Mouse (Mus musculus) T-helper 1 cell (primary cell): ENCODE measurements around the gene Pde11a.

Source experiments
- in situ Hi-C: fragments of 300-600 bp; cut with MboI, MseI; formaldehyde crosslinking; loops from one replicate; pipeline ENCODE4 v1.15.1; 2025; ENCODE audit warnings: high pct_unique_total_duplicates

The Pde11a gene

DNA sequence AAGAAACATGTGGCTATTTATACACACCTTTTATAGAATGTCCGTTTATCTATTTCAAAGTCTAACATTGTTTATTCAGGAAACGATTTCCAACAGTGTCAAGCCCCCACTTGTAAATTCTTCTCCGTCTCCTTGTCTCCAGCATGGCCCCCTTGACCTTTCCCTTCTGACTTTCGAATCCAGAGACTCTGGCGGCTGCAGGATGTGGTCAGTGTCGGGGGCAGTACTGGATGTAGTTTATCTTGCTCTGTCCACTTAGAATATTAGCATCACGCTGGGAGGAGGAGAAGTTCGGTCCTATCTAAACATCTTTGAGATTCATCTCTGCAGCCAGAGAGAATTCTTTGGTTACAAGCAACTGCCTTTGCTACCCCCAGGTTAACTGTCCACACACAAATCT, 240.2 kb downstream of the Pde11a start:
- in situ Hi-C loops, result loop anchor here (25.0 kb wide), 1 partner anchor 1061 kb away; no protein-coding TSS in a partner anchor

DNA sequence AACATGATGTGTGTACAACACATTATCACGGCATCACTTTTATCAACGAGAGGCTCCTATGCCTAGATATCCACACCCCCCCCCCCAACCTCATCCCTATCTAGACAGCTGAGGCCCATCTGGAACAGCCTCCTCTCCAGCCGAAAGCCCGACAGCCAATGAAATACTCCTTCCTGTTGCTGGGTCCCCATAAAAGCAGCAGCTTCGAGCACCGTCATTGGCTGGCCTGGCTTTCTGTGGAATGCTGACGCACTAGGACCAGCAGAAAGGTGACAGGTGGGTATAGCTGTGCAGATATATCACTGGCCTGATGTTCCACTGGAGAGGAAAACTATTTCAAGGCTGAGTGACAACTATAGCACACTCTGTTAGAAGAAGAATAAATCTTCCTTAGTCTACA, 240.7 kb downstream of the Pde11a start:
- in situ Hi-C loops, result loop anchor here (25.0 kb wide), 1 partner anchor 1061 kb away; no protein-coding TSS in a partner anchor

DNA sequence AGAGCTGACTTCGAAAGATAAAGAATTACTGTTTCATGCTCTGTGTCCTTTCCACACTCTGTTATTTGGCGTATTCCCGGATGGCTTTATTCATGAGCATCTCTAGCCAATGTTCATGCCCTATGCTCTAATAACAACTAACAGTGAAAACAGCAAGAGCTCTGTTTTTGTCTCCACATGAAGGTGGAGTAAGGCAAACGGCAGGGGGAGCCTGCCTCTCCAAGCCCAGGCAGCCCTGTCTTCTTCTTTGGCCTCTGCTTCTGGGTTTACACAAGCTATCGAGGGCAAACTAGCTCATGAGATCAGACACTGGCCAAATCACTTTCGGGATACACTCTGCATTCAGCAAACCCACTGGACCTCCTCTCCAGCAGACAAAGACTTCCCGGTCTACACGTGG, 241.3 kb downstream of the Pde11a start:
- in situ Hi-C loops, result loop anchor here (25.0 kb wide), 1 partner anchor 1060 kb away; no protein-coding TSS in a partner anchor

DNA sequence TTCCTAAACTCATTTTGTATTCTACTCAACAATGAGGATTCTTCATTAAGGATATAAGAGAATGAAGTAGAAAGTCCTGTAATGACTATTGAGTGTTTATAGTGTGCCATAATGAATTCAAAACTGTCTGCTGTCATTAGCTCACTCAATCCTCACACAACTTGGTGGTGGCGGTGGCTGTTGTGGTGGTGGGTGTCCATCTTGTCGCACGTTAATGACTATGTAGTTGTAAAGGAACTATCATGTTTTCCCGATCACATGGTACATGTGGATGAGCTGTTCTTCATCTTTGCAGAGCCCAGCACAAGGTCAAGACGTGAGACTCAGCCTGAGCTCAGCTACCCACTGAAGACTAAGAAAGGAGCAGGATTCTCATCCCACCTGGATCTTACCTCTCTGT, 242.7 kb downstream of the Pde11a start:
- in situ Hi-C loops, result loop anchor here (25.0 kb wide), 1 partner anchor 1059 kb away; no protein-coding TSS in a partner anchor

DNA sequence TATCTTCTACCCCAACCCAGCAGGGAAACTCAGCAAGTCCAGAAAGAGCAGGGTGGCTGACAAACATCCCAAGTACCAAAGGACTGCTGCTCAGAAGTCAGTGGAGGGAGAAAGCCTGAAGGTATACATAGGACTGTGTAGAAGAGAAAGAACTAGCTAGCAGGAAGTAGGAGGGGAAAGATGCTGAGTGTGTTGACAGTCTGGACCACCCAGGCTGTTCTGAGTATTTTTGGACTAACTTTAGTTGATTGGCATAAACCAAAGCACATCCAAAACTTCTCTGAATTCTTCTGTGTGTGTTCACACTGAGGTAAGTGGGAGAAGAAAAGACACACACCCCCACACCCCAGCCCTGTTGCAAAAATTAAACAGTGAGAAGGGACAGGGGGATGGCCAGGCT, 248.1 kb downstream of the Pde11a start:
- in situ Hi-C loops, result loop anchor here (5.0 to 25.0 kb wide), 2 partner anchors 62 to 1053 kb away; no protein-coding TSS in a partner anchor

DNA sequence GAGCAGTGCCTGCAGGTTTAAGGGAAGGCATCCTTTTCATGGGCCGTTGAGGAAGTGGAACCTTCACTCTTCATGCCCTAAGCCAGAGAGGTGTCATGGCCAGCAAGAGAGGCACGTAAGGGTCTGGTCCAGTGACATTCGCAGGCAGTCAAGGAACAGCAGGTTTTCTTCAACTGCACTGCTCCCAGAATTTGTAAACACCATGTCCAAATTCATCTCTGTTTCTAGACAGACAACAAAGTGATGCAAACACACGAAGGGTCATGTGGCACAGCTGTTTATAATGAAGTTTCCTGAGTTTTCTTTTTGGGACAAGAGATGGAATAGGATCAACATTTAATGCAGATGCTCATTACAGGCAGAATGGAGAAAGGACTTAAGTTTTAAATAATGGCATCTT, 249.7 kb downstream of the Pde11a start:
- in situ Hi-C loops, result loop anchor here (25.0 kb wide), 1 partner anchor 1052 kb away; no protein-coding TSS in a partner anchor

DNA sequence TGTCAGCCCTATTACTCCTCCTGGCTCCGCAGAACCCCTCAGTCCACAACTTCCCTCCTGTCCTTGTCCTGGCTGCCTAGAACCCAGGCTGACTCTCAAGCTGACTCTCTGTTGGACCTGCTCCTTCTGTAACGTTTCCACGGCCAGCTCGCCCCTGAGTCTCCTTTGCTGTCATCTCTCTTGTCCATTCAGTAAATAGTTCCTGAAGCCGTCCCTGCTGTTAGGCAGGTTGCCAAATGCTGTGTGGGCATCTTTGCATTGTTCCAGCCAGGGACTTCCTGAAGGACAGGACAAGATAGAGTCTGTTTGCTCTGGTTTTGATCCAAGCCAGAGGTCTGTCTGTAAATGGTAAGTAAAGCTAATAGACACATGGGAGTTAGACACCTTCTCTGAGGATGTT, 250.2 kb downstream of the Pde11a start:
- in situ Hi-C loops, result loop anchor here (25.0 kb wide), 1 partner anchor 1051 kb away; no protein-coding TSS in a partner anchor

DNA sequence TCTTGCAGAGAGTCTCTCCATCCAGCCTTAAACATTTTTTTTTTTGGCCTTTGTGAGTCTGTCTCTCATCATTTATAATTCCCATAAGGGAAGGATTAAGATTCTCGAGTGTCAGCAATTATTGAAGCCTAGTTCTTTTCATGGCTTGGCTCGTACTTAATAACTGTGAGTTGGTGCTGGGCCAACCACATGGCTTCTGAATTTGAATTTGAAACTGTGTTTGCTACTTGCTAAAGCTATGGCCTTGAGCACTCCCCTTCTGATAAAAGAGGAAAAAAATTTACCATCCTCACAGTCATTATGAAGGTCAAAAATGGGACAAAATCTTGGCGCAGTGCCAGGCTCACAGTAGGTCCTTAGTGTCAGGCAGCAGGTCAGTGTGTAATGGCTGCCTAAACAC, 251.4 kb downstream of the Pde11a start:
- in situ Hi-C loops, result loop anchor here (25.0 kb wide), 1 partner anchor 1050 kb away; no protein-coding TSS in a partner anchor

DNA sequence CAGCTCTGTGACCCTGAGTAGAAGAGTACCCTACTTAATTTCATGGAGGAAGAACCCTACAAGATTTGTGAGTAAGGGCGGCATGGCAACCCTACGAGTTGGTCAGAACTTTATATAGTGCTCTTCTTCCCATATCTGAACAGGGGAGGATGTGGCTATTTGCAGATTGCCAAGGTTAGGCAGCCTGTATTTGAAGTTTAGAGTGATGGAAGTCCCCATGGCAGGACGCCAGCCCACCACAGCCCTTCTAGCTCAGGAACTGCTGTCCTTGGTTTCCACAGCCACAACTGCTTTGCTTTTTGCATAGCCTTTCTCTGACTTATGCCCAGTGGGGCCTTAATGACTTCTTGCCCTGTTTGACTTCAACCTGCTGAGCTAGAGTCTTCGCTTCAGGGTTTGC, 253.6 kb downstream of the Pde11a start:
- in situ Hi-C loops, result loop anchor here (25.0 kb wide), 1 partner anchor 1048 kb away; no protein-coding TSS in a partner anchor

DNA sequence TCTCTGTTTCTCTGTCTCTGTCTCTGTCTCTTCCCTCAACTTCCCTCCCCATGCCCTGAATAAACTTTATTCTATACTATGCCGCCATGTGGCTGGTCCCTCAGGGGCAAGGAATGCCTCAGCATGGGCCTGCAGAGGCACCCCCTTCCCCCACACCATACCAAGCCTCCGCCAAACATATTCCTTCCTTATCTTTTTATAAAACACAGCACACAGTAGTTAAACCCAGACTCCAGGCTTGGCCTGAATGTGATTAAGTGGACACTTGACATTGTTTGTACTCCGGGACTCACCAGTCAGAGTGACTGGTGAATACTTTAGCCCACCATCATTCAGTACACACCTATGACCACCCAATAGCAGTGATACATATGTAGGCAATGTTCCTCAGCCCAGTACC, 254.7 kb downstream of the Pde11a start:
- in situ Hi-C loops, result loop anchor here (25.0 kb wide), 1 partner anchor 1047 kb away; no protein-coding TSS in a partner anchor

DNA sequence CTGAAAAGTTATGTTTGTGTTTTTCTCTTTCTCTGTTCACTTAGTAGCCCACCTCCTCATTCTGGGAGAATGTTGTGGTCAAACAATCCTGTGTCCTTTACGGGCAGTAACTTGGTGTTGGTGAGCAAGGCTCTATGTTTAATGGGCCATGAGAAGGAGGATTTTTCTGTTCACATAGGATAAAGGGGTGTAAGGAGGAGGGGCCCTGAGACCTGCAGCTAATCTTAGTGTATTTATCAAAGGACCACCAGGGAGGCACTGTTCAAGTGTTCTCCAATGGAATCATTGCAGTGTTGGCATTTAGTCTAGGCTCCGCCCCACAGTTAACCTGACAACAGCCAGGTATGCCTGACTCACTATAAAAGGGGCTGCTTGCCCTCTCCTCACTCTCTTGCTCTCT, 255.2 kb downstream of the Pde11a start:
- in situ Hi-C loops, result loop anchor here (25.0 kb wide), 1 partner anchor 1046 kb away; no protein-coding TSS in a partner anchor

DNA sequence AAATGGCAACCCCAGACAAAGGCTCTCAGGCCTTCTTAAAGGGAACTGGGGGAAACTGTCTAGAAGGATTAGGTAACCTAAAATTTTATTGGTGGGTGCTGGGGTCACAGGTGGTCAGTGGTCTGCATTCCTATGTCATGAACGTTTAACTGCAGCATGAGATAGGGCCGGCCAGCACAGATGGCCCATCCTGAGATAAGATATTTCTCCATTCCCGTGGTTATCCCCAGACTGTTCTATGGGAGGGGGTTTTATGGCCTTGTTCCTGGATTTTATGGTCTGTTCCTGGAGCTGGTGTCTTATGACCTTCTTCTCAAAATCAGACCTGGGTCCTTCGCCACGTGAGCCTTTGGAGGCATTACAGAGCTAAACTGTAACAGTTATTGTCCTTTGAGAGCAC, 256.6 kb downstream of the Pde11a start:
- in situ Hi-C loops, result loop anchor here (25.0 kb wide), 1 partner anchor 1045 kb away; no protein-coding TSS in a partner anchor

DNA sequence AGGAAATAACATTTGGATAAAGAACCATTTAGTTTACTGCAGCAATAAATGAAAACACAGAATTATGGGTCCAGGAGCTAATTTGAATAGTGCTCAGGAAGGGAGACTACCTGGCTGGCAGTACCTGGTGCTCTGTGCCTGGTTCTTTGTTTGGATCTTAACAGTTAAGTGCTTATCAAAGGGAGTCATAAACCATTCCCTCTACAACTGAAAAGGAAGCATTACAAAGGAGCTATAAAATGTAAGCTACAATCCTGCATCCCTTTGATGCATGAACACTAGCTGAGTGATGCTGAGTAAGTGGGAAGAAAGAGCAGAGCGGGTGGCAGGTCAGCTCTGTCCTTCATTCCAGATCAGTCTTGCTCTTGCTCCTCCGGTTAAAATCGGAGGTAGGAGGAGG, 258.0 kb downstream of the Pde11a start:
- in situ Hi-C loops, result loop anchor here (25.0 kb wide), 1 partner anchor 1043 kb away; no protein-coding TSS in a partner anchor

DNA sequence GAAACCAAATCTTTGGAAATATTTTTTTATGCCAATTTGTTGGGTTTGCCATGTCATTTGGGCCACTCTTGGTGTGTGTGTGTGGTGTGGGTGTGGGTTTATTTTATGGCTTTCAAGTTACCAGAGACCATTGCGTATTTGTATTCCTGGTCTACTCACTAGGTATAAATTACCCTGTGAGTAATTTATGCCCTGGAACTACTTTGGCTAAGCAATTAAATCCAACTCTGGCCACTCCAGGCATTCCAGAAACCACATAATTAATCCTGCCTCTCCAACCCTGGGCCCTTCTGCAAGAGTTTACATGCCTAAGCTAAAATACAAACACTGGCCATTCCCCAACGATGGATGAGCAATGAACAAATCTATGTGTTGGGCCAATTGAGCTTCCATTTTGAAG, 261.7 kb downstream of the Pde11a start:
- in situ Hi-C loops, result loop anchor here (10.0 to 25.0 kb wide), 2 partner anchors 202 to 1040 kb away; no protein-coding TSS in a partner anchor

DNA sequence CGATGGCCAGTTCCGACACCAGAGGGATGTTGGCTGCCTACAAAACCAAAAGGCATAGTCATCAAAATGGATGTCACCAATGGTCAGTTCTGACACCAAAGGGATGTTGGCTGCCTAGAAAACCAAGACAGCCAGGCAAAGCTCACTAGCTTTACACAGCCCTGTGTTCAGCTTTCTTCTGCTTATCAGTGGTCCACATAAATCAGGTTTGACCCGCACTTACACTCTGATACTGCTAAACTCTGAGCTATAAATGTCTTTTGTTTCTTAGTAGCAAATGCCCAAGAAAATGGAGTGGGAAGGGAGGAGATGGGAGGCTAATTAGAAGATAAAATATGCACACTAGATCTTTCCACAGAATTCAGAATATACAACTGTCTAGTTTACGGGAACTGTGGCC, 262.5 kb downstream of the Pde11a start:
- in situ Hi-C loops, result loop anchor here (10.0 to 25.0 kb wide), 2 partner anchors 201 to 1039 kb away; no protein-coding TSS in a partner anchor

DNA sequence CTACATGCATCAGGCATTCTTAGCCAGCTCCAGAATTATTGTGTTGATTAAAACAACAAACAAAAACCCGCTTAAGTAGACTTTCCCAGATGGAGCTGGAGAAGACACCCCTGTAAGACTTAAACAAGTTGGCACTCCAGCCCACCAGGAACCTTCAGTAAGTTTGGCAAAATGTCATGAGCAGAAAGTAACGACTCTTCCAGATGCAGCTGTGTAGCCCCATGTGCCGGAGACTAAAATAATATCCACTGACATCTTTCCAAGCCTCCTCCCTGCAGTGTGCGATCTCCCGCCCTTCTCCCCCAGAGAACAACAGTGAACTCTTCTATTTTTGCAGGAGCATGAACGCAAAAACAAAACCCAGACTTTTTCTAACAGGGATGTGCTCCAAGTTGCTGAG, 265.5 kb downstream of the Pde11a start:
- in situ Hi-C loops, result loop anchor here (5.0 to 10.0 kb wide), 3 partner anchors 86 to 466 kb away; no protein-coding TSS in a partner anchor

DNA sequence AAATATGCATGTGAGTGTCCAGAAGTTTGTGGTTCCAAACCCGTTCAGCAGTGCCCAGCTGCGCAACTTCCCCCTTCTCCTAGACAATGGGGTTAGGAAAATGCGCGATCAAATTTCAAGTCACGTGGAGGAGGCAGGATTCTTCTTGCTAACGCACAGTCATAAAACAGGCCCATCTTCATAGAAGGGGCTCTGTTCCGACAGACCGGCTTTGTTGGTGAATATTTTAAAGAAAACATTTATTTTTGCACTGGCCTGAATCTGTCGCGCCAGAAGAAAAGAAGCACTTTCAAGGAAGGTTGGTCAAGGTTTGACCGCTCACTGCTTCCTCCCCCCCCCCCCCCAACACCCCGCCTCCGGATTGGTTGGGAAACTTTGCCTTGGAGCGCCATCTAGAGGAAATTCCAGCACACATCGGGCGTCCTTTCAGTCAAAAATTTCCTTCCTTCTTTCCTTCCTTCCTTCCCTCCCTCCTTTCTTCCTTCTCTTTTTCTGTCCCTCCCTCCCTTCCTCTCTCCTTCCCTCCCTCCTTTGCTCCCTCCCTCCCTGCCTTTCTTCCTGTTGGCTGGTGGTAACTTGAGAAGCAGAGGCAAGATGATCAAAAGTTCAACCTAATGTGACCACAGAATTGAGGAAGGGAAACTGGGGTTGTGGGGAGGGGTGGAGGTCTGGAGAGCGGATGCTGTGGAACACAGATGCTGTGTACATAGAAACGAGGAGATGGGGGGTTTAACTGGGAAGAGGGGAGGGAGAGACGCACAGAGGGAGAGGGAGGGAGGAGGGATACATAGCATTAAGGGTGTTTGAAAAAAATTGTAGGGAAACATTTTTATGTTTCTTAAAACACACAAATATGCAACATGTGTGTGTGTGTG, 267.9 kb downstream of the Pde11a start:
- in situ Hi-C loops, result loop anchor here (5.0 to 10.0 kb wide), 3 partner anchors 83 to 463 kb away; no protein-coding TSS in a partner anchor

DNA sequence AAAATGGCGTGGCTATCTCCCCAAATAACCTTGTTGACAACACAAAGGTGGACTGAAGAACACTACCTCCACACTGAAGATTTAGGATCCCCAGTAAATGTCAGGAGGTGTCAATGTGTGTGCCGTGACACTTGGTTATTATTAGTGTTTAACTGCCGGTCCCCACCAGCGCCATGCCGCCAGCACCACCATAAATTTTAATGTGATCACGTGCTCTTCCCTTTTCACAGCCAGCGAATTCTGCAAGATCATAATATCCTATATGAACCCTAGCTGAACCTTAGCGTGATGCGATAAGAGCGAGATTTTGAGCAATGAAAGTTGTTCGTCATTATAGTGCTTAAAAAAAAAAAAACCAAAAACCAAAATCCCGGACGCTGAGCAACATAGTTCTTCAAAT, 269.3 kb downstream of the Pde11a start:
- in situ Hi-C loops, result no loop called here

DNA sequence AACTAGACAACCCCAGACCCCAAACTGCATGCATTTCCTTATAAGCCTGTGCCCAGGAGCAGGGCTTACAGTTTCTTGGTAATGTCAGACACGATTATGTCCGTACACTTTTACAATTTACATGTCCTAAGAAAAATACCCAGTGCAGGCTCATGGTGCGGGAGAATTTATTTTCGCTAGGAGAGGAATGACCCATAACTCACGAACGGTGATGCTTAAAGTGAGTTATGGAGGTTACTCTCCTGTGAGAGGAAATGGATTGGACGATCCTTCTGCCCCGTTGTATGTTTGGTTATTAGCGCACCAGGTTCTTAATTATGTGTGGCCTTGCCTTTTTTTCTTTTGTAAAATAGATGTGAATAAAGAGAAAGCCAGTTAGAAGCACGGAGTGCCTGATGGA, 270.4 kb downstream of the Pde11a start:
- in situ Hi-C loops, result no loop called here

DNA sequence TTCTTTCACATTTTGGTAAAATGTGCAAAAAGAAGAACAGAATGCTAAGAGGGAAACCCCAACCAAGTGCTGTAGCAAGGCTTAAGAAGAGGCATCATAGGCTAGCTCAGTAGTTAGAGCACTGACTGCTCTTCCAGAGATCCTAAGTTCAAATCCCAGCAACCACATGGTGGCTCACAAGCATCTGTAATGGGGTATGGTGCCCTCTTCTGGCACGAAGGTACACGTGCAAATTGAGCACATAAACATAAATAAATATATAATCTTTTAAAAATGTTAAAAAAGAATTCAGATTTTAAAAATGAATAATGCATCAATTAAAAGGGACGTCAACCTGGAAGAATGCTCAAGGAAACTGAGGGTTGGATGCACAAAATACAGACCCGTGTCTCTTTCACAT, 271.4 kb downstream of the Pde11a start:
- in situ Hi-C loops, result no loop called here

DNA sequence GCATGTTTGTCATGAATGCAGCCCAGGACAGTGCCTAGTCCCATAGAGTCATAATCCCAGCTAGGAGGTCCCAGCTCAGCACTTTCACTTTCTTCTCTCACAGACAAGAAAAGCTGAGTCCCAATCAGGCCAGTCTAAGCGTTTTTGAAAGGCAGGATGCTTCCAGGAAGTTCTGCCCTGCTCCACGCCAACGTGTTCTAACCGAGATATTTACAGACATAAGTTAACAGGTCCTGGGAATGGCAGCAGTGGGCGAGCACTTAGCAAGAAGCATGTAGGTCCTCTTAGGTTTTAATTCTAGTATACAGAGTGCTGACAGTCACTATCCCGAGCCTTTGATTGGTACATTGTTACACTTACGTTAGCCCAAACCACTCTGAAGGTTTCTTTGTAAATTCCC, 273.3 kb downstream of the Pde11a start:
- in situ Hi-C loops, result no loop called here

DNA sequence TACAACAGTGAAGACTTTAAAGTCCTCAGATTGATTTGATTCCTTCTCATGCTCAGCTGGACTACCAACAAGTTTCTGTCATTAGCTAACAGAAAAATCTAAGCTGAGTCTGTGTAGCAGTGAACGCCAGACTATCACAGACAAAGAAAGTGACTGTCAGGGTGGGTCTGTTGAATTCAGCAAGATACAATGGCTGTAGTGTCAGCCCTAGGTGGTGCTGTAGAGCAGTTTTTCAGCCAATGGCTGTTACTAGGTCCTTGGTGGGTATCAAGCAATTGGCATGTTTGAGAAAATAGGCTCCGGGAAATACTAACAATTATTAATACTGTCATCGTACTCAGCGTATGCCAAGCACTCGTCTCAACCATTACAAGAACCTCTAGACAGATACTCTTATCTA, 274.5 kb downstream of the Pde11a start:
- in situ Hi-C loops, result no loop called here
